Mouse (Mus musculus) heart, postnatal 14 days (tissue): ENCODE data around the gene Hnrnpab. TPM values are rescaled to one million over a fixed set of nuclear protein-coding genes. Genes with fewer than 3 reads are reported as not detected.
"Not testable (repeated sequence)": the region's sequence is repeated elsewhere in the genome, so short reads cannot be mapped to it uniquely, and the experiment has no call there.

Source experiments
- DNase-seq, 2 experiments: peaks; one replicate each; pipeline ENCODE4 v3.0.0; 2021 to 2022
- intact Hi-C: fragments of 180-260 bp; cut with DNase I; formaldehyde crosslinking; loops from one replicate; pipeline ENCODE4 v1.15.1; 2025
- total RNA-seq, 2 experiments: library from RNA; stranded (reverse); gene quantifications; 2 replicates each; pipeline ENCODE4 v1.2.3; 2021

Gene Hnrnpab
- total RNA-seq, 2 experiments from 2014 or later = 141 to 163 TPM

DNA sequence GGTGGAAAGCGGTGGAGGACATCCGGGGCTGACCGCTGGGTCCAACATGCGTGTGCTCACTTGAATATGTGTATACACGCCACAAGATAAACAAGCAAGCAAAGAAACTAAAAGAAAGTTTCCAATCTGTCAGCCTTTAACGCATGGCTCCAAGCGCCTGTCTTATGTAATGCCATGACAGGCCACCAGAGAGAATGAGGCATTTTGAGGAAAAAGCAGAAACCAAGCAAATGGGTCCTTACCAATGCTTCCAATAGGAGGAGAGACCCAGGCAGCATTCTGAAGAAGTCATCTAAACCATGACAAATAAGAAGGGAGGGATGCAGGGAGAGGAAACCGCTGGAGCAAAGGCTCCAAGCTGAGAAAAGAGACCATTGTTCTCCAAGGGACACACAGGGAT lies 7.6 kb upstream of the Hnrnpab start:
- intact Hi-C loops = loop anchor here (10.0 kb wide), 1 partner anchor 391 kb away; the partner anchor contains the start of genes Cdkl3 and Ube2b
- no peak for DNase-seq

DNA sequence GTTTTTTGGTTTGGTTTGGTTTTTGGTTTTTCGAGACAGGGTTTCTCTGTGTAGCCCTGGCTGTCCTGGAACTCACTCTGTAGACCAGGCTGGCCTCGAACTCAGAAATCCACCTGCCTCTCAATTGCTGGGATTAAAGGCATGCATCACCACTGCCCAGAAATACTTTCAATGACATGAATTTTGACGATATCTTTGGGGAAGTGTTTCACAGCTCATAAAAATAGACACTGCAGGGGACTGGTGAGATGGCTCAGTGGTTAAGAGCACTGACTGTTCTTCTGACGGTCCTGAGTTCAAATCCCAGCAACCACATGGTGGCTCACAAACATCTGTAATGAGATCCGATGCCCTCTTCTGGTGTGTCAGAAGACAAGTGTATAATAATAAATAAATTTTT lies 3.3 kb upstream of the Hnrnpab start:
- intact Hi-C loops = loop anchor here (10.0 kb wide), 1 partner anchor 395 kb away; the partner anchor contains the start of genes Cdkl3 and Ube2b
- not testable (repeated sequence) for DNase-seq

DNA sequence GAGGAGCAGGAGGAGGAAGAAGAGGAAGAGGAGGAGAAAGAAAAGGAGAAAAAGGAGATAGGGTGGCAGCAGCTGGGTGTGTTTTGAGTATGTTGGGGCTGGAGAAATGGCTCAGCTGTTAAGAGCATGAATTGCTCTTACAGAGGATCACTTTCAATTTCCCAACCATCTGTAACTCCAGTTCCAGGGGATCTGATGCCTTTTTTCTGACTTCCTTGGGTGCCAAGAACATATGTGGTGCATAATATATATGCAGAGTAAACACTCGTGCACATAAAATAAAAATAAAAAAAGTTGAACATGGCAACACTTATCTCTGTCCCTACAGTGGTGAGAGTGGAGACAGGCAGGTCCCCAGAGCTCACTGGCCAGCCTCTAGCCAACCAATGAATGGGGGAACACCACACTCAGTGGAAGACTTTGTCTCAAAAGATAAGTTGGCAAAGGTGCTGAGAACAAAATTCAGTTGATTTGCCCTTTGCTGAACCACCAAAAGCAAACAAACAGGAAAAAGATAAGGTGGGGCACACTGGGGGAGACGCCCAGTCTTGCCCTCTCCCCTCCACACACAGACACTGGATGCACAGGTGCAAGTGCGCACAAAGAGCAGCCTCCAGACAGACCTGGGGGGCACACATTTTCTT lies 2.7 kb upstream of the Hnrnpab start:
- intact Hi-C loops = no loop called here
- no peak for DNase-seq

DNA sequence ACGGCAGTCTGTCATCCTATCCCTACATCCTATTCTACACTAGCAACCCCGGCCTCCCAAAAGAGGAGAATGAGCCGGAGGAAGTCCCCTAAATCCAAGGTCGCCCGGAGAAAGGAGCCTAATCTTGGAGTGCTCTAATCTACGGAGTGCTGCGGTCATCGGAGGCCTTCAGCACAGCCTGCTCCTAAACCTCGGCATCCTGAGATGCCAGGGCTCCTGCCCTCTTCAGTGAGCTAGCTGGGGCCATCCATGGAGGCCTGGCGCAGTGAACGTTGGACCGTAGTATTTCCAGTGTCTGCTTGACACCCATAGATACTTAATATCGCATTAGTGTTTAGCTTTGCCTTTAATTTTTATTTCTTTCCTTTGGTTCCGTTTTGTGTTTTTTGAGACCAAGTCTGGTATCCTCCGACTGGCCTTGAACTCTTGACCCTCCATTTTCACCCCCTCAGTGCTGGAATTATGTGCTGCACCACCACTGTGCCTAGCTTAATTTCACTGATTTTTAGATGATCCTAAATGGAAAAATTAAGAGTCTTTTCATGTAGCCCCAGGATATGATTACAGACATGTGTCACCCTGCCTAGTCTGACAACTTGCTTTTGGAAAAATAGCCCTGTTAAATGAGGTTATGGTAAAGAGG lies 570 bp upstream of the Hnrnpab start:
- intact Hi-C loops = no loop called here
- DNase-seq = no peak

DNA sequence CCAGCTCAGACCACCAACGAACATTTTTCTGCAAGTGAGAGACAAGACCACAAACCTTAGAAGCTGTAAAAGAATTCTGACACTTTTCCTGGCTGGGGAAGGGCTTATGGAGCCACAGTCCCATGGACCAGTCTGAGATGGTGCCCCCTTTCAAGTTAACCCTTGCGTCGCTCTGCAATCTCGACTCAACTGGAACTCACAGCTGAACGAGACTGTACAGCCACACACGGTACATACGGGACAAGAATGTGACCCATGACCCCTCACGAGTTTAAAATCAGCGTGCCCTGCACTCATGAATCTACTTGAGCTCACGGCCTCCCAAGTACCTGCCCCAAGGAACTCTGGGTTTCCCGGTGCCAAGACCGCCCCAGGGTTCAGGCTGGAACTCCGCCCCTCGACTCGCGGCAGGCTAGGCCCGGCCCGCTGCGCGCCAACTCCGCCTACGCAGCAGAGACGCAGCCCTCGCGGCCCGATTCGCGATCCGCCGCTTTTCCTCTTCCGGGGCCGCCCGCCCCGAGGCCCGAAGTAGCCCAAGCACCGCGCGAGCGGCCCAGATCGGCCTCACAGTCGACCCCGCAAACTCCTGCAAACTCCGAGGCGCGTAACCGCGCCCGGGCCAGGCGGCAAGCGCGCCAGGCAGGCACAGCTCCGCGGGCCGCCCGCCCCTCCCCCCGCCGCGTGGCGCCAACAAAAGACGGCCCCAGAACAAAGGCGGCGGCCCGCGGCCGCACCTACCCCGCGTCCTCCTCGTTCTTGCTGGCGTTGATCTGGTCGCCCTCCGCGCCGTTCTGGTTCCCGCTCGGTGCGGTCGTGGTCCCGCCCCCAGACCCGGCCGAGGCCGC lies 823 bp downstream of the Hnrnpab start:
- intact Hi-C loops = no loop called here
- peak; percentile 91 to 92 for DNase-seq

DNA sequence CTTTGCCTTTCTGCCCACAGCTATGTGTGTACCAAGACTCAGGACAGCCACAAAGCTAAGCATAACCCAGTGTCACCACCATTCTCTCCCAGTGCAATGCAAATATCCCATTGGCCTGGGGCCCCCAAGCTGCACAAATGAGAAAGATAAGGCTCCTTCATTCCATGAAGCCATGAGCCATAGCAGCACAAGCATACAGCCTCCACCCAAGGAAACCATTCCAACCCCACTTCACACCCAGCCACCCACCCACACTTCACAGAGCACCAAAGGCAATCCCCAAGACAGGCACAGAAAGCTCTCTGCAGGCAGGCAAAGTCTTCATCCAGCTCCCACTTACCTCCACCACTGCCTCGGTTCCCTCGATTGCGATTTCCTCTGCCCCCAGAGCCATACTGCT lies 4.4 kb downstream of the Hnrnpab start:
- intact Hi-C loops = no loop called here

DNA sequence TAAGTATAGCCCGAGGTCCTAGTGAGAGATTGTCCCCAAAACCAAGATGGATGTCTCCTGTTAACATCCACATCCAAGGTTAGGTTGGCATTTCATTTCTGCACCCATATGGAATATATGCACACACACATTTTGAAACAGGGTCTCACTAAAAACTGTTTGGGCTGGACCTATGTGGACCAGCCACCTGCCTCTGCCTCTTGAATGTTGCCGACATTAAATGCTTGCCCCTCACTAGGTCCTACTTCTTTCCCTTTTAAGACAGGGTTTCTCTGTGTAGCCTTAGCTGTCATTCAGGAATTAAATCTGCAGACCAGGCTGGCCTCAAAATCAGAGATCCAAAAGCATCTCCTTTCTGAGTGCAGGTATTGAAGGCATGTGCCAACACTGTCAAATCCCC lies 9.1 kb downstream of the Hnrnpab start:
- intact Hi-C loops = no loop called here
- no peak for DNase-seq

More for the DNA sequence above, 4.4 kb downstream of the Hnrnpab start:
- no peak for DNase-seq

DNA sequence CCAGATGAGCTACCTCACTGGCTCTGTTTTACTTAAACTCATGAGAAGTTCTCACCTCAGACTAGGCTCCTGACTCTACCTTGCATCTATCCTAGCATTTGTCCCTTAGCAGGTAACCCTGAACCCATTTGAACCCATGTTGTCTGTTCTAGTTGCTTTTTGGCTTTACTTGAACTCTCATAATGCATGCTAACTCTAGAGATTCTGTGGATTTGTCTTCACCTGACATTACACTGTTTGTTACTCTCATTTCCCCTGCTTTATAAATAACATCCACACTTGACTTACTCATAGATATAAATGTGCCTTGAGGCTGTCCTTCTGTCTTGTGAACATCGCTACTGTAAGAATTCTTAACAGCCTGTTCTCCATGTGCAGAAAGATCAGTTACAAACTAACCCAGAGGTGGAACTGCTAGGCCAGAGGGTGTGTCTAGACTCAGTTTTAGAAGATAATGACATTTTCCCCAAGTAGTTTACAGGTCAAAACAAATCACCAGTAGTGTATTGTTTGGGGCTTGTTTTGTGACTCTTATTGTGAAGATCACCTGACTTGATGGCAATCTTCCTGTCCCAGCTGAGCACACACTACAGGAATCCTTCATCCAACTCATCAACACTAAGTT lies 11.1 kb downstream of the Hnrnpab start:
- intact Hi-C loops = no loop called here
- DNase-seq = no peak

DNA sequence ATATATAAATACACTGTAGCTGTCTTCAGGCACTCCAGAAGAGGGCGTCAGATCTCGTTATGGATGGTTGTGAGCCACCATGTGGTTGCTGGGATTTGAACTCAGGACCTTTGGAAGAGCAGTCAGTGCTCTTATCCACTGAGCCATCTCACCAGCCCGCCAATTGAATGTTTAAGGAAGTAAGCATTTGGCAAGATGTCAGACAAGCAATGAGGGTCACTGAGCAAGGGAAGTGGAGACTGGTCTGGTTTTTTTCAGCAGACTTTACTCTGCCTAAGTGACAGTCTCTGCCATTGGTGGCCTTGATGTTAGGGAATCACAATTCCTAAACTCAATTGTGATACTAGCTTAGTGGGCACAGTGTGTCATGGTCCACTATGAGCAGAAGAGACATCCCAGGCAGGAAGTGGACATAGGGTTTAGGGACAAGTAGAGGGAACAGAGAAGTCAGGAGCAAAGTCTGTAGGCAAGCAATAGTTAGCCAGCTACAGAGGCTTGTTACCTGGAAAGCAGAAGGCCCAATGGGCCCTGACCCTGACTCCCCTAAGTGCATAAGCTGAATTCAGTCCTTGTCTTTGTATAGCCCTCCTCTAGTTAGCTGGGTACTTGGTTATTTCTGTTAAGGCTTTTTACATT lies 11.8 kb downstream of the Hnrnpab start:
- intact Hi-C loops = no loop called here
- no peak for DNase-seq

DNA sequence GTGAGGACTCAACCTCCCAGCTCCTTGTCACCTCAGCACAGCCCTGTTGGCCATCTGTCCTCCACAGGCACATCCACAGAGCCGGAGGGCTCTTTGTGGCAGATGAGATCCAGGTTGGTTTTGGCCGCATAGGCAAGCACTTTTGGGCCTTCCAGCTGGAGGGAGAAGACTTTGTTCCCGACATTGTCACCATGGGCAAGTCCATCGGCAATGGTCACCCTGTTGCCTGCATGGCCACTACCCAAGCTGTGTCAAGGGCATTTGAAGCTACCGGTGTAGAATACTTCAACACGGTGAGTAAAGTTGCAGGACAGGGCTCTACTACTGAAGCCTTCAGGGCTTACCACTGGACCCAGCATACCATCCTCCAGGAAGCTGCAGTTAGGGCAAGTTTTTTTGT lies 12.8 kb downstream of the Hnrnpab start:
- intact Hi-C loops = no loop called here
- no peak for DNase-seq

DNA sequence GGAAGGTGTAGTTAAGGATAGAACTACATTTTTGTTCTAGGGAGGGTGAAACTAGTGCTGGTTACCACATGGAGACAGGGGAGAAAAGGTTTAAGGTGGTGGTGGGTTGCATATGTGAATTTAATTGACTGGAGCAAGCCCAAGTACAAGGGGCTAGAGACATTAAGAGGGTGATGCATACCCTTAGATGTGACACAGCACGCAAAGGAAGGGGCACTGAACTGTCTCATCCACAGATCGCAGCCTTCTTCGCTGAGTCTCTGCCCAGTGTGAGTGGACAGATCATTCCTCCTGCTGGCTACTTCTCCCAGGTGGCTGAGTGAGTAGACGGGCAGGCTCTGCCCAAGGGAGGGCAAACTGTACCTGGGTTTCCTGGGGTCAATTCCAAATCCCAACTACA lies 13.3 kb downstream of the Hnrnpab start:
- intact Hi-C loops = no loop called here

DNA sequence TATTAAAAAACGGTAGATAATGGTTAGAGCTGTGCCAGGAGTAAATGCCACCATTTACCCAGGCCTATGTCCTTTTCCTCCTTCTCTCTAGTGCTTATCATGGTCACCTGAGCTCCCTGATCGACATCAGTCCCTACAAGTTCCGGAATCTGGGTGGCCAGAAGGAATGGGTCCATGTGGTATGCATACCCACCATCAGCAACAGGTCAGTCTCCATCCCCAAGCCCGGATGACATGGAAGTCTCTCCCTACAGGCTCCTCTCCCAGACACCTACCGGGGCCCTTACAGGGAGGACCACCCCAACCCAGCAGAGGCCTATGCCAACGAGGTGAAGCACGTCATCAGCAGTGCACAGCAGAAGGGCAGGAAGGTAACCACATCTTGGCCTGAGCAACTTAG lies 14.7 kb downstream of the Hnrnpab start:
- intact Hi-C loops = no loop called here
- DNase-seq = no peak

More for the DNA sequence above, 13.3 kb downstream of the Hnrnpab start:
- no peak for DNase-seq

DNA sequence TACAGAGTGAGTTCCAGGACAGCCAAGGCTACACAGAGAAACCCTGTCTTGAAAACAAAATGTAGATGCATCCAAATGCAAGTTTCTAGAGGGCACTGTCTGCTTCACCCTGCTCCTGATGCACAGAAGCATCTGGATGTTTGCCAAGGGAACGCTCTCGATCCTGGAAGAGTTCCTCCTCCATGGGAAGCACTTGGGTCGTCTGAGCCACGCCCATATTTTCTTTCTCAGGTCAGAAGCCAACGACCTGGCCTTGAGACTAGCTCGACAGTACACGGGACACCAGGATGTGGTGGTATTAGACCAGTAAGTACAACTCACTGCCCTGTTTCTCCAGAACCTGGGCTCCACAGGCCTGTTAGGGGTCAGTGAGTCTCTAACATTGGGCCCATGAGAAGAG lies 15.5 kb downstream of the Hnrnpab start:
- intact Hi-C loops = no loop called here

DNA sequence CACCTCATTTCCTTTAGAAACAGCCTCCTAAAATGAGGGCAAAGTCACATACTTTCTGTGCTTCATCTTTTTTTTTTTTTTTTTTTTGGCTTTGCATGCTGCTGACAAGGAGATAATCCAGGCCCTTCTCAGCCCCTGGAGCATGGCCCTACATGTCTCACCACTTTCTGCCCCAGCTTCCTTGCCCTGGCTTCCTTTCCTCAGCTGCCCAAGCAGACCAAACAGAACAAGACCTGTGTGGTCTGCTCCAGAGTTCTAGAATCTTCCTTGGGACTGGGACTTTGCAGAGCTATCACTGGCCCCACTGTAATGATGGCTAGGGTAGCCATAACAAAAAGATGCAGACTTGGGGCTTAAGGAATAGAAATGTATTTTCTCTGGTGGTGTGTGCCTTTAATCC lies 16.6 kb downstream of the Hnrnpab start:
- intact Hi-C loops = no loop called here

More for the DNA sequence above, 15.5 kb downstream of the Hnrnpab start:
- no peak for DNase-seq

DNA sequence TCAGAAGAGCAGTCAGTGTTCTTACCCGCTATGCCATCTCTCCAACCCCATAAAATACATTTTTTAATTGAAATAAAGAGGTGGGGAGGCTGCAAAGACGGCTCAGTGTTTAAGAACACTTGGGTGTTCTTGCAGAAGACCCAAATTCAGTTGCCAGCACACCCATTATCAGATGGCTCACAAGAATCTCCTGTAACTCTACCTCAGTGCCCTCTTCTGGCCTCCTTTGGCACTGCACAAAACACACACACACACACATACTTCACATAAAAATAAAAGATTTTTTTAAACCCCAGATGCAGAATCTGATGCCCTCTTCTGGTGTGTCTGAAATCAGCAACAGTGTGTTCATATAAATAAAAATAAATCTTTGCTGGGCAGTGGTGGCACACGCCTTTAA lies 17.8 kb downstream of the Hnrnpab start:
- intact Hi-C loops = no loop called here
- DNase-seq = no peak

More for the DNA sequence above, 16.6 kb downstream of the Hnrnpab start:
- DNase-seq = no peak

DNA sequence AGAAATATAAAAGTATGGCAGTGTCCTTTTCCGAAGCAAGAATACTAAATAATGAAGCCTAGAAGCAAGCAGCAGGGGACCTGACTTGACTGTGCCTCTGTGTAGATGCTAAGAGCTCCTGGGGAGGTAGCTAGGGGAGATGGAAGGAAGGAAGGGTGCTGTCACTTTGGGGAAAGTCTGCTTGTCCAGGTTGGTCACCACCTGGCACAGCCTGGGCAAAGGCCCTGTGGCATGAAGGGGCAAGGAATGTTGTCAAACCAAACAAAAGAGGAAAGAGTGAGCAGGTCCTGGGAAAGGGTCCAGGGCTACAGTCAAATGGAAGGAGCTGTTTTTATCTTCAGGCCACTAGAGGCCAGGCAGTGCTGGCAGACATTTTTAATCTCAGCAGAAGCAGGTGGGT lies 19.6 kb downstream of the Hnrnpab start:
- DNase-seq = no peak
- intact Hi-C loops = loop anchor here (2.0 kb wide), 1 partner anchor 14 kb away; no protein-coding TSS in a partner anchor

DNA sequence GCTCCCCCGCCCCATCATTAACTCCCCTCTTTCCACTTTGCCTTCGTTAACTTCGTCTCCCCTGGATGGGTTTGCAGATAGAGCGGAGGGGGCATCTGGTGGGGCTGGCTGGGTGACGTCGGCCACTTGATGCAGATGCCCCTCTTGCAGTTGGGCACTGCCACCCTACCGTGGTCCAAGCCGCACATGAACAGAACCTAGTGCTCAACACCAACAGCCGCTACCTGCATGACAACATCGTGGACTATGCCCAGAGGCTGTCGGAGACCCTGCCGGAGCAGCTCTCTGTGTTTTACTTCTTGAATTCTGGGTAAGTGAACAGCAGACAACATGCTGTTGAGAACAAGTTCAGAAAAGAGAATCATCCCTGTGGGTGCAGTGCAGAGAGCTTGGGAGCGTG lies 20.2 kb downstream of the Hnrnpab start:
- DNase-seq = no peak
- intact Hi-C loops = loop anchor here (2.0 kb wide), 1 partner anchor 14 kb away; no protein-coding TSS in a partner anchor

DNA sequence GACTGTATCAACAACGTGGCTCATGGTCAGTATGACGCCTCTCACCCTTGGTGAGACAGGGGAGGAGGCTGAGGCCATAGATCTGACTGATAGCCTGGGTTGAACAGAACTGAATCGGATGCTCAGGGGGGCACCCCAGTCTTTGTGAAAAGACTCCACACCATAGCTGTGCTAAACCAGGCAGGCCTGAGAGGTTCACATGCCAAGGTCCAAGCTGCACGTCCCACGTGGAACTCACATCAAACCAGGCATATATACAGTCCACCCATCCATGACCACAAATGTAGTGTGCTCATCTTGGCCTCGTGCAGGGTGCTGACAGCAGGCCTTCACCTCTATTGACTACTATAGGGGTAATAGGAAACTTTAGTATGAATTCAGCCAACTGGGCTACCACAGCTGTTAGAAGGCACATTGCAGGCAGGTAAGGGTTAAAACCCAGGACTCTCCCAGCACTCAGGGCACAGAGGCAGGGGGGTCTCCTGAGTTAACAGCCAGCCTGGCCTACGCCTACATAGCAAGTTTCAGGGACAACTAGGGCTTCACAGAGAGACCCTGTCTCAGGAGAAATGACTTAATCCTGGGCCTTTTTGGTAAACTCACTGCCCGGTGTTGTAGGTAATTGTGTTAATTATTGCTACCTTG lies 20.9 kb downstream of the Hnrnpab start:
- DNase-seq = no peak
- intact Hi-C loops = loop anchor here (2.0 kb wide), 1 partner anchor 15 kb away; no protein-coding TSS in a partner anchor

DNA sequence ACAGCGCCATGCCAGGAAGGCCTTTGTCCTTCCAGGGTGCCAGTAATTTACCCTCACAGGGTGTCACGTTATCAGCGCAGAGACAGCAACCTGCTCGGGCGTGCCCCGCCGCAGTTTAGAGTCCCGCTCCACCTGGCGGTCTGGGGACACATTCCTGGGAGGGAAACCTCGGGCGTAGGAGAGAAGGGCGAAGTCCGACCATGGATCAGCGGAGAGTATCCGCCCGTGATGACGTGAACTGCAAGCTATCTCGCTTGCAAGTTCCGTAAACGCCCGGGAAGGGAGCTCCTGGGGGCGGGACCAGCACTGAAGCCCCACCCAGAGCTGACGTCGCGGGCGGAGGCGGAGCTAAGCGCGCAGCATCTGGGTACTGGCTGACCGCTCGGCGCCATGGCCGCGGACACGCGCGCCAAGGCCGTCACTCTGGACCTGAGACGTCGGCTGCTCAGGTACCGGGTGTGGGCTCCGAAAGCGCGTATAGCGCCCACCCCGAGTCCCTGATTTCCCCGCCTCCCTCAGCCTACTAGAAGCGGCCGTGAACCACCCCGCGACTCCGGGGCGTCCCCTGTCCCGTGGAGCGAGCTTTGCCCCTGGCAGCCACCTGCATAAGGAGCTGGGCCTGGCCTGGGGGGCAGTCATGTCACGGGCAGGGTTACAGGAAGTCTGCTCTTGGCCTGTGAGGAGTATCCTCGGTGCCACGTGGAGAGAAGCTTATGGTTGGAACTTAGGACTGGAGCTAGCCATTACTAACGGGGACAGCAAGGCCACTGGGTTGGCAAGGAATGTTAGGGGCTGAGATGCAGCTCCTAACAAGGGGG lies 22.0 kb downstream of the Hnrnpab start, which contains the start of gene Phykpl:
Gene Phykpl, plus strand, starts transcription at position 327 of the 818 bp plus-strand sequence.
- DNase-seq = peak; percentile 97 to 99
- intact Hi-C loops = no loop called here
